Mouse (Mus musculus): ENCODE results near the gene Fkbp1a. TPM values are rescaled to one million over a fixed set of nuclear protein-coding genes. Genes with fewer than 3 reads are reported as not detected.

The Fkbp1a gene
- polyA plus RNA-seq (2014; fragmentation: Nextera tagmentation; extraction: Ambion mirVana): 631 and 644 TPM in 2 replicates

DNA sequence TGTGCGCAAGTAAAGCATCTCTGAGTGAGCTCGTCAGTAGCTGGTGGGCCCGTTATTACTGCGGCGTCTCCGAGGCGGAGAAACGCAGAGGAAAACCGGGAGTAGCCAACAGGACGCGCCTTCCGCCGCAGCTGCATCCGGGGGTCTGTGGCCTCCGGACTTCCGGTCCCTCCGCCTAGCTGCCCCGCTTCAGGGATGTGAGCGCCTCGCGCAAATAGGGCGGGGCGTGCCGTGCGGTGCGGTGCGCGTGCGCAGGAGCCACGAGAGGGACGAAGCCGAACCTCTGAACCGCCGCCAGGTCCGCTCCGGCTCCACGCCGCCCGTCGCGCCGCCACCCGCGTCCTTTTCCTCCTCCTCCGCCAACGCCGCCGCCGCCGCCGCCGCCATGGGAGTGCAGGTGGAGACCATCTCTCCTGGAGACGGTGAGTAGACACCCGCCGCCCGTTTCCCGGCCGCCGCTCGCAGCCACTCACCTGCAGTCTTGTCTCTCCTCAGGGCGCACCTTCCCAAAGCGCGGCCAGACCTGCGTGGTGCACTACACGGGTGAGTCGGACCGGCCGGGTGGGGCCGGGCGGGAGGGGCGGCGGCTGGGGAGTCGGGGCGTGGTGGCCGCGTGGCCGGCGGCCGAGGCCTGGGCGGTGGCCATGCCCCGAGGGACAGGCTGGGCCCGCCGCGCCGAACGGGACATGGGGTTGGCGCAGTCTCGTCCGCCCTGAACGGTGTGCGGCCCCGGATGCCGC lies at the start of gene Fkbp1a:
Gene Fkbp1a, plus strand, starts transcription at position 161 of the 740 bp plus-strand sequence.
- peak within 1 kb of the TSS; percentile 97 for H3K9ac ChIP-seq (ENCODE audit: low read length)
- WGBS: under 1% methylated on average over 75 of the region's 93 CpGs
- peak within 1 kb of the TSS; percentile 92 for H3K4me3 ChIP-seq (ENCODE audit: low read depth, low read length)
- DNase-seq (ENCODE audit: low spot score) (peak; percentile 97), ATAC-seq (peak; percentile 97)
- H3K36me3 ChIP-seq (ENCODE audit: control insufficient read depth, insufficient read depth, low read length): peaks cover 32% of the 10 kb centered on the region
- peaks cover 23% of the 10 kb centered on the region for H3K4me1 ChIP-seq (ENCODE audit: control insufficient read depth, insufficient read depth, low read length)
- H3K27me3 ChIP-seq (replicated peaks; ENCODE audit: control insufficient read depth, insufficient read depth, low read length): no peaks in the 10 kb centered on the region
- H3K27ac ChIP-seq (ENCODE audit: low read depth, low read length): peak within 1 kb of the TSS; percentile 89
- peak within 1 kb of the TSS; percentile 59 for H3K4me2 ChIP-seq (ENCODE audit: low read length)
- H3K9me3 ChIP-seq (replicated peaks; ENCODE audit: control insufficient read depth, low read length): no peaks in the 10 kb centered on the region

DNA sequence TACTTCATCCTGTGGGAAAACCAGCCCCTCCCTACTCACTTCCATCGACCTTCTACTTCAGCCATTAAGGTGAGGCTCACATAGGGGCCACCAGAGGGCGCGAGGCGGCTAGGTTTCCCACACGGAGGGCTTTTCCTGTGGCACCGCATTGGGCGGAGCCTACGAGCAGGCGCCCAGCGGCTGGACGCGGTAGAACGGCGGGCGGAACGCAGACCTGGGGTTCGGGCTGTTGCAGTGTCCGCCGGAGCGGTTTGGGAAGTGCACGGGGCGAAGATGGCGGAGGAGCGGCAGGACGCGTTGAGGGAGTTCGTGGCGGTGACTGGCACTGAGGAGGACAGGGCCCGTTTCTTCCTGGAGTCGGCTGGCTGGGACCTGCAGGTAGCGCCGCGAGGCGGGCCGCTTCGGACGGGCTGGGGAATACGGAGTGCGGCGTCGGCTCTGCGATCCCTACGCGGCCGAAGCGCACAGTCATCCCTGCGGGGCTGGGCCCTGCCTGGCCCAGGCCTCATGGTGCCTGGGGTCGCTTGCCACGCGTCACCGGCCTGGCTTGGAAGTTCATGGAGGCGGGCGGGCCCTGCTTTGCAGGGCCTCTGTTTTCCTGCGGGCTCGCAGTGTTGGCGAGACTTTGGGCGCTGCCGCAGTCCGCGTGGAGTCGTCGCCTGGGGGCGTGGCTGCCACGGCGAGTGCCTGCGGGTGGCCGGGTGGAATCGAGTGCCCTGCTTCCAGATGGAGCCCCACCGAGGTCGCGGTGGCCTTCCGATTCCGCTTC lies 48.1 kb upstream of the Fkbp1a start, which contains the start of gene Nsfl1c:
Gene Nsfl1c, plus strand, starts transcription at position 148 of the 769 bp plus-strand sequence.
- peaks cover 2% of the 10 kb centered on the region; the same call in 1 of the 2 replicates for H3K4me1 ChIP-seq (ENCODE audit: control insufficient read depth, insufficient read depth, low read length)
- H3K4me2 ChIP-seq (ENCODE audit: low read length): peak within 1 kb of the TSS; percentile 76
- H3K9ac ChIP-seq (ENCODE audit: low read length): peak within 1 kb of the TSS; percentile 86
- H3K27me3 ChIP-seq (replicated peaks; ENCODE audit: control insufficient read depth, insufficient read depth, low read length): no peaks in the 10 kb centered on the region
- under 1% methylated on average over 73 of the region's 73 CpGs for WGBS
- peaks cover 27% of the 10 kb centered on the region; the same call in 1 of the 2 replicates for H3K36me3 ChIP-seq (ENCODE audit: control insufficient read depth, insufficient read depth, low read length)
- ATAC-seq (peak; percentile 100), DNase-seq (ENCODE audit: low spot score) (peak; percentile 97)
- peak within 1 kb of the TSS; percentile 58 for H3K27ac ChIP-seq (ENCODE audit: low read depth, low read length)
- peak within 1 kb of the TSS; percentile 84 for H3K4me3 ChIP-seq (ENCODE audit: low read depth, low read length)
- H3K9me3 ChIP-seq (replicated peaks; ENCODE audit: control insufficient read depth, low read length): no peaks in the 10 kb centered on the region

DNA sequence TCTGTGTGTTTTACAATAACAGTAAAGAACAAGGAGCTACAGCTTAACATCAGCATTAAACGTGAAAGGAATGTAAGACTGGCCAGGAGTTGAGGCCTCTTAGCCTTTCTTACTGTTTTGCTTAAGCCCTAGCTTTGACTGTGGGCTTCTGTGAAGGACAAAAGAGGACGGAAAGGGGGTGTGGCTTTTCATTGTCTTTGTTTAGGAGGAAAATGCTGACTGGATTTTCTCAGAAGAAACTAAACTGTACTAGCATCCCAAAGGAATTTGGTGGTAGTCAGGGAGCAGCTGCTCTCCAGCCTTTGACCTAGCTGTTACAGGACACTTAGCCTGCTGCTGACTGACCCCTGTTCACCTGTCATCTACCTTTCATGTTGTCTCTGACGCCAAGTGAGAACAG lies 43.9 kb upstream of the Fkbp1a start:
- DNase-seq (ENCODE audit: low spot score) (no peak), ATAC-seq (no peak)
- Histone ChIP-seq H3K9ac (ENCODE audit: low read length) (no peak overlapping the region), H3K4me1 (ENCODE audit: control insufficient read depth, insufficient read depth, low read length) (peaks cover 2% of the 10 kb centered on the region; the same call in 1 of the 2 replicates), H3K36me3 (ENCODE audit: control insufficient read depth, insufficient read depth, low read length) (peaks cover 63% of the 10 kb centered on the region), H3K9me3 (replicated peaks; ENCODE audit: control insufficient read depth, low read length) (no peaks in the 10 kb centered on the region), H3K27ac (ENCODE audit: low read depth, low read length) (no peak overlapping the region), H3K27me3 (replicated peaks; ENCODE audit: control insufficient read depth, insufficient read depth, low read length) (no peaks in the 10 kb centered on the region), H3K4me2 (ENCODE audit: low read length) (no peak overlapping the region), H3K4me3 (ENCODE audit: low read depth, low read length) (no peak overlapping the region)
- 22% methylated on average over 3 of the region's 3 CpGs for WGBS

DNA sequence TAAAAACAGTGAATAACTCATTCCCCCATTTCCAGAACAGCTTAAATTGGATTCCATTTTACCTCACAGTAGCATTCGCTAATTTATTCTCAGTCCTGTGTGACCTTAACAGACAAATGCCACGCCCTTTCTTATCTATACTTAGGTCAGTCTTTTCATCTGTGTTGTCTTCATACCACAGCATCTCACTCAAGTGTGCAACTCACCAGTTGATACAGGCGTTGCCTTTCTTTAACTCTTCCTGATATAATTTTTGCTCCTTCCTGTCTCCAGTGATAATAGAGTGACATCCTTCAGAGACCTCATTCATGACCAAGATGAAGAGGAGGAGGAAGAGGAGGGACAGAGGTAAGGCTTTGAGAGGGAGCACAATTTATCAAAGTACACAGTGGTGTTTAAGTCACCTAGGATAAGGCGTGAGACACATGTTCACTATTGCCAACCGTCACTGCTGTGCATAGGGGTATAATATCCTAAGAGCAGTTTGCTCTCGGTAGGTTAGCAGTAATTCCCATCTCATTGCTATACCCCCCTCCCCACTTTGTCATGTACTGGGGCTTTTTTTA lies 41.8 kb upstream of the Fkbp1a start:
- no peak overlapping the region for H3K27ac ChIP-seq (ENCODE audit: low read depth, low read length)
- H3K4me1 ChIP-seq (ENCODE audit: control insufficient read depth, insufficient read depth, low read length): no peaks in the 10 kb centered on the region
- no peak for DNase-seq (ENCODE audit: low spot score)
- 93% methylated on average over 6 of the region's 6 CpGs for WGBS
- H3K4me2 ChIP-seq (ENCODE audit: low read length): no peak overlapping the region
- no peaks in the 10 kb centered on the region for H3K27me3 ChIP-seq (replicated peaks; ENCODE audit: control insufficient read depth, insufficient read depth, low read length)
- no peak overlapping the region for H3K9ac ChIP-seq (ENCODE audit: low read length)
- no peak overlapping the region for H3K4me3 ChIP-seq (ENCODE audit: low read depth, low read length)
- H3K36me3 ChIP-seq (ENCODE audit: control insufficient read depth, insufficient read depth, low read length): peaks cover 83% of the 10 kb centered on the region
- ATAC-seq: no peak
- no peaks in the 10 kb centered on the region for H3K9me3 ChIP-seq (replicated peaks; ENCODE audit: control insufficient read depth, low read length)

DNA sequence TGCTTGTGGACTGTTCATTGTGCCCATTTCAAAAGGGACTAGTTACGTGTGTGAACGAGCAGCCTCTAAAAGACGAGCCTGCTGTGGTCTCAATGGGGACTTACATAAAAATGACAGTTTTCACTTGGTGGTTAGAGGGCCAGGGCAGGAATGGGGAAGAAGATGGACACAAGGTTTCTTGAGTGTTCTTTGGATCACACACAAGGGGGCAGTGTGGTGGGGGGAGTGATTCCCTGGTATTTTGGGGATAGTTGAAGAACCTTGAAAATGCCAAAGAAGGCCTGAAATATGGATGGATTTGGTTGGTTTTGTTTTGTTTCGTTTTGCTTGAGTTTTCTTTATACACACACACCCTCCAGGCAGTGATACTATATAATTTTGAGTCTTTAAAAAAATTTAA lies 38.1 kb upstream of the Fkbp1a start:
- no peaks in the 10 kb centered on the region for H3K4me1 ChIP-seq (ENCODE audit: control insufficient read depth, insufficient read depth, low read length)
- no peak overlapping the region for H3K27ac ChIP-seq (ENCODE audit: low read depth, low read length)
- H3K9me3 ChIP-seq (replicated peaks; ENCODE audit: control insufficient read depth, low read length): no peaks in the 10 kb centered on the region
- peaks cover 83% of the 10 kb centered on the region for H3K36me3 ChIP-seq (ENCODE audit: control insufficient read depth, insufficient read depth, low read length)
- no peak overlapping the region for H3K4me3 ChIP-seq (ENCODE audit: low read depth, low read length)
- no peak overlapping the region for H3K4me2 ChIP-seq (ENCODE audit: low read length)
- DNase-seq (ENCODE audit: low spot score): no peak
- WGBS: 81% methylated on average over 4 of the region's 4 CpGs
- H3K27me3 ChIP-seq (replicated peaks; ENCODE audit: control insufficient read depth, insufficient read depth, low read length): no peaks in the 10 kb centered on the region
- H3K9ac ChIP-seq (ENCODE audit: low read length): no peak overlapping the region
- ATAC-seq: no peak

DNA sequence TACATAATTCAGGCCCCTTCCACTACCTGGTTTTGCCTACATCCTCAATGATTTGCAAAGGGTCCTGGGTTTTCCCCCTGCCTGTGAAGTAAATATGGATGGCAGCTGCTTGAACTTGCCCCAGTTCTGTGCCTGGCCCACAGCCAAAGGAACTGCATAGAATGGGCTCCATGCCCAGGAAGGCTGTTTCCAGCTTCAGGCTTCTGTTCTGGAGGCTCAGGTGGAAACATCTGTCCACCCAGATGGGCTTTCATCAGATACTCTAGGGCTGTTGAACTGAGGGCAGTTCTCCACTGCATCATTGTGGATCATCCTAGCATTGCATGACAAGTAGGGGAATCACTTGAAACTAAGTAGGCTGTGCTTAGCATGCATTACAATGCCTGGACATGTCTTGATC lies 30.1 kb upstream of the Fkbp1a start:
- Histone ChIP-seq H3K27me3 (replicated peaks; ENCODE audit: control insufficient read depth, insufficient read depth, low read length) (no peaks in the 10 kb centered on the region), H3K4me3 (ENCODE audit: low read depth, low read length) (no peak overlapping the region), H3K9ac (ENCODE audit: low read length) (no peak overlapping the region), H3K4me2 (ENCODE audit: low read length) (no peak overlapping the region), H3K9me3 (replicated peaks; ENCODE audit: control insufficient read depth, low read length) (no peaks in the 10 kb centered on the region), H3K4me1 (ENCODE audit: control insufficient read depth, insufficient read depth, low read length) (no peaks in the 10 kb centered on the region), H3K27ac (ENCODE audit: low read depth, low read length) (no peak overlapping the region), H3K36me3 (ENCODE audit: control insufficient read depth, insufficient read depth, low read length) (peaks cover 85% of the 10 kb centered on the region)
- ATAC-seq (peak; percentile 48), DNase-seq (ENCODE audit: low spot score) (peak; percentile 68)

DNA sequence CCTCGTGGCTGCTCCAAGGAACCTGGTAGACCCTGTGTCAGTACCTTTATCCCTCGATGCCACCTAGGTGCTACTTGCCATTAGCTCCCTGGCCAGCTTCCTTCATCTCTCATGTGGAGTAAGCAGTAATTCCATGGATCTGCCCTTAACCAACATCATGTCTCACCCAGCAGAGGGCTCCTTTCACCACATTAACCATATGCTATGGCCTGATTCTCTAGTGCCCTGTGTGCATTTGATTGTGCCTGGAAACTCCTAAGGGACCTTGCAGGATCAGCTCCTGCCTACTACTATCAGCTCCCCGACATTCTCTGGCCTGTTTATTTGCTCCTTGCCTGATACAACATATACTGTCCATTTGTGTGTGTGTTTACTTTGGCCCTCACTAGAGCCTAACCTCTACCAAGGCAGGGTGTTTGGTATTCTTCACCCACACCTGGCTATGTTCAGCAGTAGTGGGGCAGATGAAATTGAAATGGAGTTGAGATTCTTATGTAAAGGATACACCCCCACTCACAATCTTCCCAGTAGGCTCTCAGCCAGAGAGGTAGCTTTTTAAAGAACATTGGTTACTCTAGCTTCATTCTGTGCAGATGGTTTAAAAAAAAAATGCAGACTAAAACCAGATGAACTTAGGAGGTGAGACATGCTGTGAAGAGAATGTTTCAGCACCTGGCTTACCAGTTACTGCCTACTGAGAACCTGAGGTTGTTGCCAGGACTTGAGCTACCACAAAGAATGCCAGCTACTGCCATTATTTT lies 28.6 kb upstream of the Fkbp1a start:
- H3K4me3 ChIP-seq (ENCODE audit: low read depth, low read length): no peak overlapping the region
- 88% methylated on average over 3 of the region's 3 CpGs for WGBS
- H3K9ac ChIP-seq (ENCODE audit: low read length): no peak overlapping the region
- H3K9me3 ChIP-seq (replicated peaks; ENCODE audit: control insufficient read depth, low read length): no peaks in the 10 kb centered on the region
- ATAC-seq (no peak), DNase-seq (ENCODE audit: low spot score) (peak; percentile 7)
- no peak overlapping the region for H3K27ac ChIP-seq (ENCODE audit: low read depth, low read length)
- no peaks in the 10 kb centered on the region for H3K27me3 ChIP-seq (replicated peaks; ENCODE audit: control insufficient read depth, insufficient read depth, low read length)
- peaks cover 81% of the 10 kb centered on the region for H3K36me3 ChIP-seq (ENCODE audit: control insufficient read depth, insufficient read depth, low read length)
- H3K4me1 ChIP-seq (ENCODE audit: control insufficient read depth, insufficient read depth, low read length): no peaks in the 10 kb centered on the region
- H3K4me2 ChIP-seq (ENCODE audit: low read length): no peak overlapping the region

DNA sequence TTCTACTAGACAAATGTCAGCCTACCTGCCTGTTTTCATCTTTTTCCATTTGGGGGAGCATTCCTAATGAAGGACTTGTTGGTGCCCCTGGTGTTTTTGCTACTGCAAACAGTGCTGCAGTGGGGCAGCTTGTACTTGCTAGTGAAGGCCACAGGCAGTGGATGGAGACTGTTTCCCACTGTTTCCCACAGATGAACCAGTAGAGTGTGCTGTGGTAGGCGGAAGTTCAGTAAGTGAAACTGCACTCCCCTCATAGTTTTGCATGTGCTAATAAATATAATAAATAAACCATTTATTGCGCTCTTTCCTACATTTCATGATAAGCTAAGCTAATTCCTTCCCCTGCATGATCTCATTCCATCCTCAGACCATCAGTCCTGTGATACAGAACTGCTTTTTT lies 23.3 kb upstream of the Fkbp1a start:
- Histone ChIP-seq H3K27ac (ENCODE audit: low read depth, low read length) (no peak overlapping the region), H3K4me1 (ENCODE audit: control insufficient read depth, insufficient read depth, low read length) (no peaks in the 10 kb centered on the region), H3K4me3 (ENCODE audit: low read depth, low read length) (no peak overlapping the region), H3K27me3 (replicated peaks; ENCODE audit: control insufficient read depth, insufficient read depth, low read length) (no peaks in the 10 kb centered on the region), H3K36me3 (ENCODE audit: control insufficient read depth, insufficient read depth, low read length) (peaks cover 43% of the 10 kb centered on the region), H3K9me3 (replicated peaks; ENCODE audit: control insufficient read depth, low read length) (no peaks in the 10 kb centered on the region), H3K4me2 (ENCODE audit: low read length) (no peak overlapping the region), H3K9ac (ENCODE audit: low read length) (no peak overlapping the region)
- DNase-seq (ENCODE audit: low spot score) (no peak), ATAC-seq (no peak)
- 94% methylated on average over 2 of the region's 2 CpGs for WGBS

All from forebrain, embryonic 14.5 days (tissue).